Mouse (Mus musculus): ENCODE data around the gene AC131692.1. TPM values are rescaled to one million over a fixed set of nuclear protein-coding genes. Genes with fewer than 3 reads are reported as not detected.

The AC131692.1 gene
- total and polyA plus RNA-seq, 3 experiments, result 0.39 to 2.9 TPM; not detected in 1

DNA sequence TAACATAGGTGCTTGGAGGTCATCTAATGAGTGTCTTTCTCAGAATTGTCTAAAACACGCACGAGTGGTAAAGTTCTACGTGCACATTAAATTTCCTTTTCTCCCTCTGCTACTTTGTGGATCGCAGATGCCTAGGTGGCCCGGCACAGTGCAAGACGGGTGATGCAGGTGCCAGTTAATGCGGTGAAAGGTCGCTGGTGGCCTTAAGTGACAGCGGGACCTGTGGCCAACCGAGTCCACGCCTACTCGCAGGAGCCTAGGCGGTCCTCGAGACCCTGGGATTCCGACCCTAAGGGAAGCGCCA, 46.1 kb downstream of the AC131692.1 start:
- H3K36me3 ChIP-seq (ENCODE audit: control insufficient read depth in 1 of 2, insufficient read depth in 2 of 2, low read length in 2 of 2), result peaks cover 2 to 7% of the 10 kb centered on the region in 2 experiments; a peak in 2 of 4 replicates
- peaks cover 2 to 11% of the 10 kb centered on the region in 2 experiments; a peak in 3 of 4 replicates for H3K4me1 ChIP-seq (ENCODE audit: control insufficient read depth in 1 of 2, insufficient read depth in 2 of 2, low read length in 2 of 2)
- H3K9me3 ChIP-seq (replicated peaks; ENCODE audit: insufficient read depth, low read length), result no peaks in the 10 kb centered on the region
- H3K9ac ChIP-seq (ENCODE audit: control insufficient read depth, low read depth, low read length, poor library complexity, severe bottlenecking), result peak overlapping the region; percentile 88
- H3K79me2 ChIP-seq (ENCODE audit: control insufficient read depth, insufficient read depth, low read length, poor library complexity), result peaks cover 5% of the 10 kb centered on the region; the same call in 1 of the 2 replicates
- TF ChIP-seq UBTF (IDR thresholded peaks at IDR 0.05; ENCODE audit: borderline replicate concordance, insufficient read depth, low read depth, low read length) (no peak), SMC3 (IDR thresholded peaks at IDR 0.05; ENCODE audit: low read depth, low read length) (no peak), KAT2A (conservative IDR thresholded peaks at IDR 0.05; ENCODE audit: low read depth, low read length) (no peak), POLR2AphosphoS2 (IDR thresholded peaks at IDR 0.05; ENCODE audit: low read length) (no peak), GATA1 (IDR thresholded peaks at IDR 0.05; ENCODE audit: low read depth, low read length) (no peak), SIN3A (IDR thresholded peaks at IDR 0.05; ENCODE audit: low read length) (no peak), ZKSCAN1 (IDR thresholded peaks at IDR 0.05; ENCODE audit: low read depth, low read length) (no peak), MYB (IDR thresholded peaks at IDR 0.05; ENCODE audit: low read depth, low read length) (no peak), ETS1 (IDR thresholded peaks at IDR 0.05; ENCODE audit: low read depth, low read length) (no peak), MAFK (IDR thresholded peaks at IDR 0.05; ENCODE audit: borderline replicate concordance, low read depth, low read length) (no peak), RAD21 (IDR thresholded peaks at IDR 0.05; ENCODE audit: low read depth, low read length) (no peak), TBP (IDR thresholded peaks at IDR 0.05; ENCODE audit: low read depth, low read length) (no peak), GABPA (IDR thresholded peaks at IDR 0.05; ENCODE audit: low read depth, low read length) (no peak), JUND (IDR thresholded peaks at IDR 0.05; ENCODE audit: low read depth, low read length) (no peak), NELFE (IDR thresholded peaks at IDR 0.05; ENCODE audit: low read depth, low read length) (no peak), CHD1 (IDR thresholded peaks at IDR 0.05; ENCODE audit: low read depth, low read length) (no peak), TAL1 (IDR thresholded peaks at IDR 0.05; ENCODE audit: low read length) (no peak)
- DNase-seq (ENCODE audit: low read depth, low spot score), result no peak
- H3K27ac ChIP-seq (ENCODE audit: control insufficient read depth, low read depth, low read length), result peak overlapping the region; percentile 93
- no peaks in the 10 kb centered on the region for H3K27me3 ChIP-seq (ENCODE audit: control insufficient read depth in 1 of 2, insufficient read depth in 2 of 2, low read length in 2 of 2)
- peak overlapping the region; percentile 73 to 74 for H3K4me3 ChIP-seq (ENCODE audit: control insufficient read depth in 1 of 2, insufficient read depth in 1 of 2, low read depth in 2 of 2, low read length in 2 of 2)

GRCm38 (mm10) chr19:6140678-6141393, 46.6 kb downstream of the AC131692.1 start, which contains the start of gene Batf2:
TSS of gene Batf2 (plus strand) at chr19:6140983.
- peak within 1 kb of the TSS; percentile 88 for H3K9ac ChIP-seq (ENCODE audit: control insufficient read depth, low read depth, low read length, poor library complexity, severe bottlenecking)
- no peaks in the 10 kb centered on the region for H3K27me3 ChIP-seq (ENCODE audit: control insufficient read depth in 1 of 2, insufficient read depth in 2 of 2, low read length in 2 of 2)
- peak within 1 kb of the TSS; percentile 73 to 74 for H3K4me3 ChIP-seq (ENCODE audit: control insufficient read depth in 1 of 2, insufficient read depth in 1 of 2, low read depth in 2 of 2, low read length in 2 of 2)
- H3K27ac ChIP-seq (ENCODE audit: control insufficient read depth, low read depth, low read length), result peak within 1 kb of the TSS; percentile 93
- H3K36me3 ChIP-seq (ENCODE audit: control insufficient read depth in 1 of 2, insufficient read depth in 2 of 2, low read length in 2 of 2), result peaks cover 0 to 7% of the 10 kb centered on the region in 2 experiments; a peak in 2 of 4 replicates
- H3K4me1 ChIP-seq (ENCODE audit: control insufficient read depth in 1 of 2, insufficient read depth in 2 of 2, low read length in 2 of 2), result peaks cover 2 to 11% of the 10 kb centered on the region in 2 experiments; a peak in 3 of 4 replicates
- no peaks in the 10 kb centered on the region for H3K9me3 ChIP-seq (replicated peaks; ENCODE audit: insufficient read depth, low read length)
- DNase-seq (ENCODE audit: low read depth, low spot score), result peak; percentile 98
- peaks cover 5% of the 10 kb centered on the region; the same call in 1 of the 2 replicates for H3K79me2 ChIP-seq (ENCODE audit: control insufficient read depth, insufficient read depth, low read length, poor library complexity)
- peak; percentile 88 for TF ChIP-seq SIN3A (IDR thresholded peaks at IDR 0.05; ENCODE audit: low read length)
- TF ChIP-seq SMC3 (IDR thresholded peaks at IDR 0.05; ENCODE audit: low read depth, low read length), result peak; percentile 22; the same call in 1 of the 2 replicates
- TF ChIP-seq ETS1 (IDR thresholded peaks at IDR 0.05; ENCODE audit: low read depth, low read length), result no peak
- peak; percentile 99 for TF ChIP-seq USF1 (IDR thresholded peaks at IDR 0.05; ENCODE audit: low read depth, low read length)
- TF ChIP-seq CHD1 (IDR thresholded peaks at IDR 0.05; ENCODE audit: low read depth, low read length), result peak; percentile 97
- TF ChIP-seq TBP (IDR thresholded peaks at IDR 0.05; ENCODE audit: low read depth, low read length), result no peak
- no peak for TF ChIP-seq RAD21 (IDR thresholded peaks at IDR 0.05; ENCODE audit: low read depth, low read length)
- peak; percentile 88 for TF ChIP-seq BHLHE40 (IDR thresholded peaks at IDR 0.05; ENCODE audit: borderline replicate concordance, low read depth, low read length)
- peak; percentile 66; the same call in 1 of the 2 replicates for TF ChIP-seq MXI1 (IDR thresholded peaks at IDR 0.05; ENCODE audit: low read depth, low read length)
- no peak for TF ChIP-seq NRF1 (IDR thresholded peaks at IDR 0.05; ENCODE audit: insufficient read depth, low read depth, low read length, poor library complexity, severe bottlenecking)
- TF ChIP-seq MAX (IDR thresholded peaks at IDR 0.05; ENCODE audit: low read length), result peak; percentile 89
- TF ChIP-seq POLR2AphosphoS2 (IDR thresholded peaks at IDR 0.05; ENCODE audit: low read length), result 0 out of 2 replicates have a peak, but pooled peaks have one; percentile 42
- TF ChIP-seq EP300 (IDR thresholded peaks at IDR 0.05; ENCODE audit: low read depth in 1 of 2, low read length in 2 of 2), result no peak
- peak; percentile 81 to 94; a peak in 3 of 4 replicates for TF ChIP-seq USF2 (IDR thresholded peaks at IDR 0.05; ENCODE audit: borderline replicate concordance in 1 of 2, insufficient read depth in 1 of 2, low read depth in 1 of 2, low read length in 2 of 2)
- TF ChIP-seq CTCF (IDR thresholded peaks at IDR 0.05 in 2 of 3, conservative IDR thresholded peaks at IDR 0.05 in 1 of 3; ENCODE audit: control insufficient read depth in 1 of 3, insufficient read depth in 1 of 3, low read depth in 2 of 3, low read length in 3 of 3, poor library complexity in 1 of 3, severe bottlenecking in 1 of 3), result peak in 2 of 3 experiments; percentile 79 to 92; a peak in 4 of 6 replicates
- peak; percentile 70 to 77; a peak in 2 of 4 replicates for TF ChIP-seq POLR2A (IDR thresholded peaks at IDR 0.05; ENCODE audit: control insufficient read depth in 1 of 2, insufficient read depth in 1 of 2, low read depth in 1 of 2, low read length in 2 of 2, poor library complexity in 1 of 2)
- TF ChIP-seq HCFC1 (IDR thresholded peaks at IDR 0.05; ENCODE audit: low read depth, low read length), result peak; percentile 74
- no peak for TF ChIP-seq MYB (IDR thresholded peaks at IDR 0.05; ENCODE audit: low read depth, low read length)
- TF ChIP-seq MYC (IDR thresholded peaks at IDR 0.05; ENCODE audit: low read depth, low read length), result no peak
- peak; percentile 66 for TF ChIP-seq MAZ (IDR thresholded peaks at IDR 0.05; ENCODE audit: low read depth, low read length)
